Mouse (Mus musculus): Measurements from ENCODE around the gene Olfr1202. TPM values are rescaled to one million over a fixed set of nuclear protein-coding genes. Genes with fewer than 3 reads are reported as not detected.

The Olfr1202 gene
- total RNA-seq (2015): not detected in 2 replicates
- total RNA-seq (2017): not detected in 2 replicates

DNA sequence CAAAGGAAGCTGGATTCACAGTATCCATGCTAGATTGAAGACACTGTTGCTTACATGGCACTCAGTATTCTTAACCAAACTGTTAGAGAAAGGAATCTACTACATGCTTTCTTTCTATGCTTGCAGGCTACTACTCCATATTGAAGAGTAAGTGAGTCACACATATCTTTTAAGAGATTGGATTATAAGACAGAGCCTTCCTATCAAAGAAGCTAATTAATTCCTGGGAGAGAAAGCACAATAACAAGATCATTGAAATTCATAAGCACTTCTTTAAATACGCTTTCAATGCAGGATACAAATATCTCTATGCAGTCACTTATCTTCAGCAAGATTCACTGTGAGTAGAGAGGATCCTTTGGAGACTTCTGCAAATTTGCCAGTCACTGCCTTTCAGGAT lies at the start of gene Olfr1202:
Olfr1202 (plus strand) TSS at position 301 of the 400 bp plus-strand sequence.
- ATAC-seq (replicated peaks; ENCODE audit: poor library complexity): no peak

DNA sequence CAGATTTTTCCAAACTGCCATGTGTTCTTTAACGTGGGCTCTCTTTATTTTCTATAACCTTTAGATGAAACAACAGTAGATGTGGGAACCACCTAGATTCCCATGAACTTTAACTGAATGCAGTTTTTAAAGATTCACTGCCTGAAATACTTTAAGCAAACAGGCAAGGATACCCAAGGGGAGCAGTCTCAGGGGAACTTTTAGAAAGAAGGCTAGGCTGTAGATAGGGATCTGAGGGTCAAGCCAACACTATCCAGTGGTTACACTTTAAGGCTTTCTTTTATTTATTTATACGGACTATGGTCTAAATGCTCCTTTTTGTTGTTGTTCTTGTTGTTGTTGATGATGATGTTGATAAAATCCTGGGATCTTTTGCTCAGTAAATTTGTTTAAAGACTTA lies 43.9 kb upstream of the Olfr1202 start, which contains the start of gene Olfr1200:
Olfr1200 (minus strand) TSS at position 101 of the 400 bp plus-strand sequence.
- no peak for ATAC-seq (replicated peaks; ENCODE audit: poor library complexity)

DNA sequence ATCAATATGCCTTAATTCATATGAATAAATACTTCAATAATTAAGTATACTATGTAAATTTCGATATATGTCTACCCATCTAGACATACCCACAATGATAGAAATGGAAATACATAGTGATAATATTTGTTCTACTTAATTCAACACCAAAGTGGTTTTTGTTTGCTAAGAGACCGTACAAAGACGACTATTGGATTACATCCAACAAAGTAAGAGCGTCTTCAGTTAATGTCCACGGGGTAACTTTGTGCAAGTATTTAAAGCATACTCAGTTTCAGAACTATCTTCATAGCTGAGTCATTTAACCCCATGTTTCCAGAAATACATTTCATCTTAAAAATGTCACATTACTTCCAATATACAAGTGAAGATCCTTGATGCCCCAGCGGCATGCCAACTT lies 21.6 kb upstream of the Olfr1202 start, which contains the start of gene Olfr1201:
Olfr1201 (plus strand) TSS at position 301 of the 400 bp plus-strand sequence.
- ATAC-seq (replicated peaks; ENCODE audit: poor library complexity): no peak

DNA sequence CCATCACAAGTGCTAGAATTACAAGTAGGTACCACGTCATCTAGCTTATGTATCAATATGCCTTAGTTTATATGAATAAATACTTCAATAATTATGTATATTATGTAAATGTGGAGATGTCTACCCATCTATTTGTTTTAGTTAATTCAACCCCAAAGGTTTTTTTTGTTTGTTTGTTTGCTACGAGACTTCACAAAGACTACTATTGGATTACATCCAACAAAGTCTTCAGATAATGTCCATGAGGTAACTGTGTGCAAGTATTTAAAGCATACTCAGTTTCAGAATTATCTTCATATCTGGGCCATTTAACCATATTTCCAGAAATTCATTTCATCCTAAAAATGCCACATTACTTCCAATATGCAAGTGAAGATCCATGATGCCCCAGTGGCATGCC lies 15.1 kb downstream of the Olfr1202 start, which contains the start of gene Olfr1205:
Olfr1205 (plus strand) TSS at position 301 of the 400 bp plus-strand sequence.
- no peak for ATAC-seq (replicated peaks; ENCODE audit: poor library complexity)

DNA sequence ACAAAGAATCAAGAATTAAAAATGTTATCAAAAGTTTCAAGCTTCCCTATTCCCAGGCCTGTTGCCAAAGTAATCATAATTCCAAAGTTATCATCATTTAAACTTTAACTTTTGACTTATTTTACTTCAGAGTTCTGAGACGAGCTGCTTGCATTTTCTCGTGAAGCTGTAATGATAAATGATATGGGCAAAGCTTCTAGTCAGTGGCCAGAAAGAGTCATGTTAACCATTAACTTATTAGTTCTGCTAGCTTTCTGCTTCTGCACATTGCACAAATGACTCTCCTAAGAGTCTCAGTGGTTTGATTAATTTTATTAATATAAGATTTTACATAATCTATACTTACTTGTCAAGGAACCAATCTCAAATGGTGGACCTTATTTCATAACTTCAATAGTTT lies 24.2 kb downstream of the Olfr1202 start:
- no peak for ATAC-seq (replicated peaks; ENCODE audit: poor library complexity)

DNA sequence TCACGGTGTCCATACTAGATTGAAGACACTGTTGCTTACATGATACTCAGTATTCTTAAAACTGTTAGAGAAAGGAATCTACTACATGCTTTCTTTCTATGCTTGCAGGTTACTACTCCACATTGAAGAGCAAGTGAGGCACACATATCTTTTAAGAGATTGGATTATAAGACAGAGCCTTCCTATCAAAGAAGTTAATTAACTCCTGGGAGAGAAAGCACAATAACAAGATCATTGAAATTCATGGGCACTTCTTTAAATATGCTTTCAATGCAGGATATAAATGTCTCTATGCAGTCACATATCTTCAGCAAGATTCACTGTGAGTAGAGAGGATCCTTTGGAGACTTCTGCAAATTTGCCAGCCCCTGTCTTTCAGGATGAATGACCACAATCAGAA lies 34.7 kb downstream of the Olfr1202 start, which contains the start of gene Olfr1204:
Olfr1204 (plus strand) TSS at position 301 of the 400 bp plus-strand sequence.
- no peak for ATAC-seq (replicated peaks; ENCODE audit: poor library complexity)

DNA sequence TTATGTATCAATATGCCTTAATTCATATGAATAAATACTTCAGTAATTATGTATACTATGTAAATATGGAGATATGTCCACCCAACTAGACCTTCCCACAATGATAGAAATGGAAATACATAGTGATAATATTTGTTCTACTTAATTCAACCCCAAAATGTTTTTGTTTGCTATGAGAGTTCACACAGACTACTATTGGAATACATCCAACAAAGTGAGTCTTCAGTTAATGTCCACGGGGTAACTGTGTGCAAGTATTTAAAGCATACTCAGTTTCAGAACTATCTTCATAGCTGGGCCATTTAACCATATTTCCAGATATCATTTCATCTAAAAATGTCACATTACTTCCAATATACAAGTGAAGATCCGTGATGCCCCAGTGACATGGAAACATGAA lies 48.6 kb downstream of the Olfr1202 start, which contains the start of gene Olfr1206:
Olfr1206 (plus strand) TSS at position 301 of the 400 bp plus-strand sequence.
- no peak for ATAC-seq (replicated peaks; ENCODE audit: poor library complexity)

Other genes starting within 250 kb of the Olfr1202 start
- not detected in 2 replicates for gene Olfr1189, start 228.0 kb upstream of the Olfr1202 start, total RNA-seq (2015)
- not detected in 2 replicates for gene Olfr1189, start 228.0 kb upstream of the Olfr1202 start, total RNA-seq (2017)
- gene Olfr1191-ps1, start 174.0 kb upstream of the Olfr1202 start, total RNA-seq (2015): not detected in 2 replicates
- gene Olfr1191-ps1, start 174.0 kb upstream of the Olfr1202 start, total RNA-seq (2017): not detected in 2 replicates
- not detected in 2 replicates for gene Olfr1192-ps1, start 166.0 kb upstream of the Olfr1202 start, total RNA-seq (2015)
- gene Olfr1192-ps1, start 166.0 kb upstream of the Olfr1202 start, total RNA-seq (2017): not detected in 2 replicates
- not detected in 2 replicates for gene Olfr1193, start 138.9 kb upstream of the Olfr1202 start, total RNA-seq (2015)
- gene Olfr1193, start 138.9 kb upstream of the Olfr1202 start, total RNA-seq (2017): not detected in 2 replicates
- gene Olfr1195, start 125.3 kb upstream of the Olfr1202 start, total RNA-seq (2015): not detected in 2 replicates
- gene Olfr1195, start 125.3 kb upstream of the Olfr1202 start, total RNA-seq (2017): not detected in 2 replicates
- not detected in 2 replicates for gene Olfr1196, start 109.9 kb upstream of the Olfr1202 start, total RNA-seq (2015)
- not detected in 2 replicates for gene Olfr1196, start 109.9 kb upstream of the Olfr1202 start, total RNA-seq (2017)
- gene Olfr1197, start 82.1 kb upstream of the Olfr1202 start, total RNA-seq (2015): not detected in 2 replicates
- not detected in 2 replicates for gene Olfr1197, start 82.1 kb upstream of the Olfr1202 start, total RNA-seq (2017)
- gene Olfr1198, start 63.1 kb upstream of the Olfr1202 start, total RNA-seq (2015): not detected in 2 replicates
- not detected in 2 replicates for gene Olfr1198, start 63.1 kb upstream of the Olfr1202 start, total RNA-seq (2017)
- gene Olfr1199, start 54.0 kb upstream of the Olfr1202 start, total RNA-seq (2015): not detected in 2 replicates
- not detected in 2 replicates for gene Olfr1199, start 54.0 kb upstream of the Olfr1202 start, total RNA-seq (2017)
- not detected in 2 replicates for gene Olfr1200, start 44.0 kb upstream of the Olfr1202 start, total RNA-seq (2015)
- gene Olfr1200, start 44.0 kb upstream of the Olfr1202 start, total RNA-seq (2017): not detected in 2 replicates
- not detected in 2 replicates for gene Olfr1201, start 21.5 kb upstream of the Olfr1202 start, total RNA-seq (2015)
- not detected in 2 replicates for gene Olfr1201, start 21.5 kb upstream of the Olfr1202 start, total RNA-seq (2017)
- not detected in 2 replicates for gene Olfr1205, start 15.2 kb downstream of the Olfr1202 start, total RNA-seq (2015)
- not detected in 2 replicates for gene Olfr1205, start 15.2 kb downstream of the Olfr1202 start, total RNA-seq (2017)
- not detected in 2 replicates for gene Olfr1204, start 34.8 kb downstream of the Olfr1202 start, total RNA-seq (2015)
- gene Olfr1204, start 34.8 kb downstream of the Olfr1202 start, total RNA-seq (2017): not detected in 2 replicates
- gene Olfr1206, start 48.7 kb downstream of the Olfr1202 start, total RNA-seq (2015): not detected in 2 replicates
- gene Olfr1206, start 48.7 kb downstream of the Olfr1202 start, total RNA-seq (2017): not detected in 2 replicates
- gene Olfr1208, start 87.8 kb downstream of the Olfr1202 start, total RNA-seq (2015): not detected in 2 replicates
- gene Olfr1208, start 87.8 kb downstream of the Olfr1202 start, total RNA-seq (2017): not detected in 2 replicates
- not detected in 2 replicates for gene Olfr1209, start 100.7 kb downstream of the Olfr1202 start, total RNA-seq (2015)
- gene Olfr1209, start 100.7 kb downstream of the Olfr1202 start, total RNA-seq (2017): not detected in 2 replicates
- not detected in 2 replicates for gene Olfr1211, start 123.6 kb downstream of the Olfr1202 start, total RNA-seq (2015)
- not detected in 2 replicates for gene Olfr1211, start 123.6 kb downstream of the Olfr1202 start, total RNA-seq (2017)
- gene Olfr1212, start 139.5 kb downstream of the Olfr1202 start, total RNA-seq (2015): not detected in 2 replicates
- gene Olfr1212, start 139.5 kb downstream of the Olfr1202 start, total RNA-seq (2017): not detected in 2 replicates
- gene Gm13762, start 165.8 kb downstream of the Olfr1202 start, total RNA-seq (2015): not detected in 2 replicates
- not detected in 2 replicates for gene Gm13762, start 165.8 kb downstream of the Olfr1202 start, total RNA-seq (2017)
- not detected in 2 replicates for gene Olfr1214, start 178.2 kb downstream of the Olfr1202 start, total RNA-seq (2015)
- gene Olfr1214, start 178.2 kb downstream of the Olfr1202 start, total RNA-seq (2017): not detected in 2 replicates
- gene Olfr1215, start 192.5 kb downstream of the Olfr1202 start, total RNA-seq (2015): not detected in 2 replicates
- not detected in 2 replicates for gene Olfr1215, start 192.5 kb downstream of the Olfr1202 start, total RNA-seq (2017)
- not detected in 2 replicates for gene Olfr1216, start 203.8 kb downstream of the Olfr1202 start, total RNA-seq (2015)
- not detected in 2 replicates for gene Olfr1216, start 203.8 kb downstream of the Olfr1202 start, total RNA-seq (2017)
- not detected in 2 replicates for gene Olfr1217, start 217.6 kb downstream of the Olfr1202 start, total RNA-seq (2015)
- not detected in 2 replicates for gene Olfr1217, start 217.6 kb downstream of the Olfr1202 start, total RNA-seq (2017)
- gene Olfr1218, start 246.7 kb downstream of the Olfr1202 start, total RNA-seq (2015): not detected in 2 replicates
- gene Olfr1218, start 246.7 kb downstream of the Olfr1202 start, total RNA-seq (2017): not detected in 2 replicates

Measured in megakaryocyte progenitor cell, adult 5-6 weeks (primary cell).